Mouse (Mus musculus): ENCODE results near the gene Myo10. TPM values are rescaled to one million over a fixed set of nuclear protein-coding genes. Genes with fewer than 3 reads are reported as not detected.

Myo10 gene
- polyA plus RNA-seq, 1 experiment: 45.4 TPM

DNA sequence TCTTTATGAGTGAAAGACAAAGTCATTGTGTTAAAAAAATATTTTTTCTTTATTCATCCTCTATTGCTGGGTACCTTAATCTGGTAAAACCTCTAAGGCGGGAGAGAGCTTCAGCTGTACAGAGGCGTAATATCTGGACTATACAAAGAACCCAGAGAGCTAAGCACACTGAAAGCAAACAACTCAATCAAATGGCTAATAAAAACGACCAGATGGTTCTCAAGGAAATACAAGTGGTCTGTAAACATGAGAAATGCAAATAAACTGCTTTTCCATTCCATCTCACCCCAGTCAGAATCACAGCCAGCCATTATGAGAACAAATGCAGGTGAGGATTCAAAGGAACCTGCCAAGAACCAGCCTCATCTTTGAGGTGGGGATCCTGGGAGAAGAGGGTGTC, 192.2 kb downstream of the Myo10 start:
- Histone ChIP-seq H3K4me1 (ENCODE audit: control insufficient read depth, insufficient read depth, low read length) (no peaks in the 10 kb centered on the region), H3K27ac (ENCODE audit: insufficient read depth, low read depth, low read length) (no peak overlapping the region), H3K36me3 (ENCODE audit: control insufficient read depth, insufficient read depth, low read length) (no peaks in the 10 kb centered on the region; the same call in 1 of the 2 replicates), H3K4me3 (ENCODE audit: insufficient read depth, low read depth, low read length) (no peak overlapping the region), H3K27me3 (replicated peaks; ENCODE audit: control insufficient read depth, insufficient read depth, low read length) (no peaks in the 10 kb centered on the region)
- TF ChIP-seq POLR2A (IDR thresholded peaks at IDR 0.05; ENCODE audit: low read depth, low read length) (no peak), CTCF (conservative IDR thresholded peaks at IDR 0.05; ENCODE audit: insufficient read depth, insufficient read length, low read depth, low read length) (no peak)
- no peak for DNase-seq
- WGBS: 86% methylated on average over 3 of the region's 3 CpGs

- TF ChIP-seq CTCF (conservative IDR thresholded peaks at IDR 0.05; ENCODE audit: insufficient read depth, insufficient read length, low read depth, low read length): no peak
- TF ChIP-seq POLR2A (IDR thresholded peaks at IDR 0.05; ENCODE audit: low read depth, low read length): no peak
- Histone ChIP-seq H3K27me3 (replicated peaks; ENCODE audit: control insufficient read depth, insufficient read depth, low read length) (no peaks in the 10 kb centered on the region), H3K36me3 (ENCODE audit: control insufficient read depth, insufficient read depth, low read length) (no peaks in the 10 kb centered on the region), H3K4me3 (ENCODE audit: insufficient read depth, low read depth, low read length) (no peak overlapping the region), H3K27ac (ENCODE audit: insufficient read depth, low read depth, low read length) (no peak overlapping the region), H3K4me1 (ENCODE audit: control insufficient read depth, insufficient read depth, low read length) (no peaks in the 10 kb centered on the region; the same call in 1 of the 2 replicates)
- WGBS: 95% methylated on average over 2 of the region's 2 CpGs
- DNase-seq: no peak
Measured at GRCm38 (mm10) chr15:25817191-25817590, 194.9 kb downstream of the Myo10 start.

- no peaks in the 10 kb centered on the region for H3K27me3 ChIP-seq (replicated peaks; ENCODE audit: control insufficient read depth, insufficient read depth, low read length)
- DNase-seq: peak; percentile 65
- H3K36me3 ChIP-seq (ENCODE audit: control insufficient read depth, insufficient read depth, low read length): no peaks in the 10 kb centered on the region
- TF ChIP-seq POLR2A (IDR thresholded peaks at IDR 0.05; ENCODE audit: low read depth, low read length) (no peak), CTCF (conservative IDR thresholded peaks at IDR 0.05; ENCODE audit: insufficient read depth, insufficient read length, low read depth, low read length) (no peak)
- H3K27ac ChIP-seq (ENCODE audit: insufficient read depth, low read depth, low read length): no peak overlapping the region
- H3K4me3 ChIP-seq (ENCODE audit: insufficient read depth, low read depth, low read length): no peak overlapping the region
- H3K4me1 ChIP-seq (ENCODE audit: control insufficient read depth, insufficient read depth, low read length): no peaks in the 10 kb centered on the region; the same call in 1 of the 2 replicates
Measured at GRCm38 (mm10) chr15:25821981-25822380, 199.7 kb downstream of the Myo10 start.

DNA sequence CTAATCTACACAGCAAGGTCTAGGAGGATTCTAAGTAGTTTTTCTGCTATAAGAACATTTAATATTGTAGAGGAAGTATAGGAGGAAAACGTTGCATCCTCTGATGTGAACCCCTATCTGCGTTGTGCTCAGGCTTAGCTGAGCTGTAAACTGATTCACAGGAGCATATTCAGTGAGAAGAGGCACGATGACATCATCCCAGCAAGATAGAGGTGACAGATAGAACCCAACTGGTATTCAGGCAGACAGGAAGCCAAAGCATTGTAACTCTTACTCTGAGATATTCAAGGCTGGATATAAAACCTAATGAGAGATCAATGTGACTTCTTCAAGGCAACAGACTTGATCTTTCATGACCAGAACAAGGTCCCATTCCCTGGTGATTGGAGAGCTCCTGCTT, 200.3 kb downstream of the Myo10 start:
- Histone ChIP-seq H3K27ac (ENCODE audit: insufficient read depth, low read depth, low read length) (no peak overlapping the region), H3K4me1 (ENCODE audit: control insufficient read depth, insufficient read depth, low read length) (peaks cover 6% of the 10 kb centered on the region), H3K27me3 (replicated peaks; ENCODE audit: control insufficient read depth, insufficient read depth, low read length) (no peaks in the 10 kb centered on the region), H3K4me3 (ENCODE audit: insufficient read depth, low read depth, low read length) (no peak overlapping the region), H3K36me3 (ENCODE audit: control insufficient read depth, insufficient read depth, low read length) (no peaks in the 10 kb centered on the region)
- TF ChIP-seq CTCF (conservative IDR thresholded peaks at IDR 0.05; ENCODE audit: insufficient read depth, insufficient read length, low read depth, low read length) (no peak), POLR2A (IDR thresholded peaks at IDR 0.05; ENCODE audit: low read depth, low read length) (no peak)
- no peak for DNase-seq
- WGBS: 63% methylated on average over 3 of the region's 3 CpGs

DNA sequence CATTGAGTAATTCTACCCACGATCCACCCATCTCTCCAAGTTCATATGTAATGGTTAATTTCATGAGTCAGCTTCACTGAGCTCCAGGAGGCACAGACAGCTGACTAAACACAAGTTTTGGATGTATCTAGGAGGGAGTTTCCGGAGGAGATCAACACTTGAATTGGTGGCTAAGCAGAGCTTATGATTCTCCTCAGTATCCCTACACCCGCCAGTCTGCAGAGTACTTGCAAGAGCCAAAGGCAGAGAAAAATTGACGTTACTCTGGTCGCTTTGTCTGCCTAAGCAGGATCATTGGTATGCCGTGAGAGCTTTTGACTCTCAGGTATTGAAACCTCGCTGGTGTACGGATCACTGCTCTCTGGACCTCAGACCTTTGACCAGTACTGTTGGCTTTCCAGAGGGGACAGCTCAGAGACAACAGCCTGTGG, 204.2 kb downstream of the Myo10 start:
- Histone ChIP-seq H3K27ac (ENCODE audit: insufficient read depth, low read depth, low read length) (peak overlapping the region; percentile 95), H3K4me3 (ENCODE audit: insufficient read depth, low read depth, low read length) (no peak overlapping the region; the same call in 1 of the 2 replicates), H3K27me3 (replicated peaks; ENCODE audit: control insufficient read depth, insufficient read depth, low read length) (no peaks in the 10 kb centered on the region), H3K36me3 (ENCODE audit: control insufficient read depth, insufficient read depth, low read length) (no peaks in the 10 kb centered on the region), H3K4me1 (ENCODE audit: control insufficient read depth, insufficient read depth, low read length) (peaks cover 6% of the 10 kb centered on the region)
- TF ChIP-seq POLR2A (IDR thresholded peaks at IDR 0.05; ENCODE audit: low read depth, low read length) (no peak), CTCF (conservative IDR thresholded peaks at IDR 0.05; ENCODE audit: insufficient read depth, insufficient read length, low read depth, low read length) (no peak)
- WGBS: 36% methylated on average over 8 of the region's 8 CpGs
- DNase-seq: peak; percentile 91

DNA sequence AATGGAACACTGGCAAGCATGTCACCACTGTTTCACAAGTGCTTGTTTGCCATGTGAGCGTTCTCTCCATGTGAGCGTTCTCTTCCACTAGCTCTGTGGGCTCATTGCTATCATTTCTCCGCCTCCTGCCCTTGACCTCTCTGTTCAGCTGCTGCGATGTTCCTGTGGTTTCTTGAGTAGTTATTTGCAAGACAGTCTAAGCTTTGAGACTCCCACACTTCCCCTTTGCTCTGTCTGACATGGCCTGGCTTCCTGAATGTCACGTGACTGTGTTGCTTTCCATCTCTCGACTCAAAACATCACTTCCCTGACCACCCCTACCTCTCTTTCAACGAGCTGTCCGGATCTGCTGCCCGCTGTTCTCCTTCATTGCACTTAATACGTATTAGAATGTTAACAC, 206.1 kb downstream of the Myo10 start:
- Histone ChIP-seq H3K27ac (ENCODE audit: insufficient read depth, low read depth, low read length) (no peak overlapping the region), H3K27me3 (replicated peaks; ENCODE audit: control insufficient read depth, insufficient read depth, low read length) (no peaks in the 10 kb centered on the region), H3K36me3 (ENCODE audit: control insufficient read depth, insufficient read depth, low read length) (no peaks in the 10 kb centered on the region), H3K4me1 (ENCODE audit: control insufficient read depth, insufficient read depth, low read length) (peaks cover 6% of the 10 kb centered on the region), H3K4me3 (ENCODE audit: insufficient read depth, low read depth, low read length) (no peak overlapping the region)
- WGBS: 39% methylated on average over 10 of the region's 10 CpGs
- TF ChIP-seq CTCF (conservative IDR thresholded peaks at IDR 0.05; ENCODE audit: insufficient read depth, insufficient read length, low read depth, low read length) (no peak), POLR2A (IDR thresholded peaks at IDR 0.05; ENCODE audit: low read depth, low read length) (no peak)
- no peak for DNase-seq

DNA sequence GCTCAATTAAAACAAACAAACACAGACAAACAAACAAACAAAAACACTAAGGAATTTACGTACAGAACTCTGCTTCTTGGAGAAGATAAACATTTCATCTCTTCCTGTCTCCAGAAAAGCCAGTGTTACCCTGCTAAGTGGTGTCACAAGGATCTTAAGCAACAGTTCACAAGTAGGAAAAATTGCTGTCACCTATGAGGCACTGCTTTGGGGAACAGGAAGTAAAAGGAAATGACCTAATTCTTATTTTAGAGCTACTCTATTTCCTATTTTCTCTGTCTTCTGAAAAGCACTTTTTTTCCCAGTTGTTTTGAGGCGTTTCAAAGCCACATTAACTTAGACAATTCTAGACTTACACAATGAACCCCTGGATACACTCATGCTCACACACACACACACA, 208.1 kb downstream of the Myo10 start:
- Histone ChIP-seq H3K27me3 (replicated peaks; ENCODE audit: control insufficient read depth, insufficient read depth, low read length) (no peaks in the 10 kb centered on the region), H3K27ac (ENCODE audit: insufficient read depth, low read depth, low read length) (no peak overlapping the region; the same call in 1 of the 2 replicates), H3K4me1 (ENCODE audit: control insufficient read depth, insufficient read depth, low read length) (peaks cover 6% of the 10 kb centered on the region), H3K4me3 (ENCODE audit: insufficient read depth, low read depth, low read length) (no peak overlapping the region), H3K36me3 (ENCODE audit: control insufficient read depth, insufficient read depth, low read length) (no peaks in the 10 kb centered on the region)
- TF ChIP-seq POLR2A (IDR thresholded peaks at IDR 0.05; ENCODE audit: low read depth, low read length) (no peak), CTCF (conservative IDR thresholded peaks at IDR 0.05; ENCODE audit: insufficient read depth, insufficient read length, low read depth, low read length) (no peak)
- DNase-seq: no peak
- WGBS: 53% methylated on average over 2 of the region's 2 CpGs

All from kidney, adult 2 months (tissue).